Mouse (Mus musculus) lung, postnatal 0 days (tissue): Measurements from ENCODE around the gene Gm36079. TPM values are rescaled to one million over a fixed set of nuclear protein-coding genes. Genes with fewer than 3 reads are reported as not detected.
"Not testable (repeated sequence)": the region's sequence is repeated elsewhere in the genome, so short reads cannot be mapped to it uniquely, and the experiment has no call there.

Source experiments
- ATAC-seq: fragments of 200-750 bp; cut with Nextera tagmentation; 2 replicates; pipeline ENCODE4 v1.8.0; 2017; ENCODE audit warnings: moderate library complexity
- DNase-seq: peaks from one replicate; pipeline ENCODE4 v3.0.0-alpha.2; 2016; ENCODE audit warnings: low spot score
- H3K27ac ChIP-seq: fragments of 300-500 bp; sonication (generic); 2 replicates; pipeline ENCODE4 v1.5.1; 2014; ENCODE audit warnings: antibody characterized with exemption, mild to moderate bottlenecking, low read length, mixed read lengths
- H3K27me3 ChIP-seq: fragments of 300-500 bp; sonication (generic); replicated peaks from 2 replicates; pipeline ENCODE4 v1.6.1; 2014; ENCODE audit warnings: low read length, mixed read lengths; ENCODE audit not compliant: insufficient read depth
- H3K36me3 ChIP-seq: fragments of 300-500 bp; sonication (generic); 2 replicates; pipeline ENCODE4 v1.6.1; 2014; ENCODE audit warnings: low read length, mixed read lengths; ENCODE audit not compliant: insufficient read depth
- H3K4me1 ChIP-seq: fragments of 300-500 bp; sonication (generic); 2 replicates; pipeline ENCODE4 v1.6.1; 2014; ENCODE audit warnings: antibody characterized with exemption, low read depth, low read length, mixed read lengths; ENCODE audit not compliant: insufficient read depth
- H3K4me2 ChIP-seq: fragments of 300-500 bp; sonication (generic); replicated peaks from 2 replicates; pipeline ENCODE4 v1.6.1; 2014; ENCODE audit warnings: low read depth, mild to moderate bottlenecking, low read length, moderate library complexity, mixed read lengths
- H3K4me3 ChIP-seq: fragments of 300-500 bp; sonication (generic); 2 replicates; pipeline ENCODE4 v1.5.1; 2014; ENCODE audit warnings: low read depth, low read length
- H3K9ac ChIP-seq: fragments of 300-500 bp; sonication (generic); replicated peaks from 2 replicates; pipeline ENCODE4 v1.6.1; 2014; ENCODE audit warnings: low read depth, mild to moderate bottlenecking
- H3K9me3 ChIP-seq: fragments of 300-500 bp; sonication (generic); 2 replicates; pipeline ENCODE4 v1.6.1; 2016; ENCODE audit warnings: low read length, mixed read lengths
- WGBS: fragments of 180-500 bp; shearing (Covaris S2); extraction: QIAGEN DNeasy Blood & Tissue Kit; methylation state at CpG from one replicate; pipeline ENCODE4 v1.1.7; 2014; 5-methylcytosine and 5-hydroxymethylcytosine counted together
- polyA plus RNA-seq: library from polyadenylated mRNA; unstranded; fragments of >200 nt; fragmentation: Nextera tagmentation; extraction: Ambion mirVana; gene quantifications from 2 replicates; pipeline ENCODE4 v1.2.1, GENCODE M21; 2015

Gm36079 gene
- not detected in 2 replicates for polyA plus RNA-seq

DNA sequence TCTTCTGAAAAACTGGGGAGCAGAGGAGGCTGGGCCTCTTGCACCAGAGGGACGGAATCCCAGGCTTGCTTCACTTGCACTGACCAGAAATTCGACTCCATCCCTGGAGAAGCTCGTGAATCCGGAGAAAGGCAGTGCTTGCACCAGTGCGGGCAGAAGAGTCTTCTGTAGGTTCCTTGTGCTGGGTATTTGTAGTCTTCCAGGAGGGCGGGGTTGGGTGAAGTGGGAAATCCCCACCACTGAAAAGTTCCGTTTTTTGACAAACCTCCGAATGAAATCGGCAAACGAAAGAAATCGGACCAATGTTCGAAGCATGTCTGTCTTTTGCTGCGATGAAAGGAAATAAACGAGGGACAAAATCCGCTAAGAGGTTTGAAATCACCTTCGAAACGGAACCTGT lies at the start of gene Gm36079:
Gm36079 (minus strand) TSS at position 101 of the 400 bp plus-strand sequence.
- ATAC-seq, H3K4me2 ChIP-seq, H3K9ac ChIP-seq, H3K36me3 ChIP-seq, H3K27ac ChIP-seq, H3K4me1 ChIP-seq, DNase-seq, H3K4me3 ChIP-seq, H3K27me3 ChIP-seq, H3K9me3 ChIP-seq: not testable (repeated sequence)
- no CpG with 5 or more reads among the region's 17 CpGs for WGBS

DNA sequence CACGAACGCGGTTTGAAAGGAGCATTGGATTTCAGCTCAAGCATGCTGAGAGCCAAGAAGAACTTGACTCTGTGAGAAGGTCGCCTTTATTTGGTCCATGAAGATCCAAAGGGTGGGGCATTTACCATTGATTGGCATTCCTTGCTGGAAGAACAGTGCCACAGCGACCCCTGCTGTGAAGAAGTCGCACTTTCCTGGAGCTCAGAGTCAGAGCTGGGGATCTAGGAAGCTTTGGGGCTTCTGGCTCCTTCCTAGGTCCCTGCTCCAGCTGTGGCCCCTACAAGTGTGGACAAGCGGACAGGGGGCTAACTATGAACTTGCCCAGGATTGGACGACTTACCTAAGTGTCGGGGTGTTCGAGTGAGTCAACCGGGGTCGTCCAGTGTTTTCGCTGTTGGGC lies 44.1 kb upstream of the Gm36079 start:
- not testable (repeated sequence) for H3K27me3 ChIP-seq, H3K9me3 ChIP-seq, DNase-seq, H3K9ac ChIP-seq, H3K27ac ChIP-seq, H3K4me3 ChIP-seq, H3K4me2 ChIP-seq, H3K36me3 ChIP-seq, ATAC-seq, H3K4me1 ChIP-seq
- WGBS, result no CpG with 5 or more reads among the region's 13 CpGs

DNA sequence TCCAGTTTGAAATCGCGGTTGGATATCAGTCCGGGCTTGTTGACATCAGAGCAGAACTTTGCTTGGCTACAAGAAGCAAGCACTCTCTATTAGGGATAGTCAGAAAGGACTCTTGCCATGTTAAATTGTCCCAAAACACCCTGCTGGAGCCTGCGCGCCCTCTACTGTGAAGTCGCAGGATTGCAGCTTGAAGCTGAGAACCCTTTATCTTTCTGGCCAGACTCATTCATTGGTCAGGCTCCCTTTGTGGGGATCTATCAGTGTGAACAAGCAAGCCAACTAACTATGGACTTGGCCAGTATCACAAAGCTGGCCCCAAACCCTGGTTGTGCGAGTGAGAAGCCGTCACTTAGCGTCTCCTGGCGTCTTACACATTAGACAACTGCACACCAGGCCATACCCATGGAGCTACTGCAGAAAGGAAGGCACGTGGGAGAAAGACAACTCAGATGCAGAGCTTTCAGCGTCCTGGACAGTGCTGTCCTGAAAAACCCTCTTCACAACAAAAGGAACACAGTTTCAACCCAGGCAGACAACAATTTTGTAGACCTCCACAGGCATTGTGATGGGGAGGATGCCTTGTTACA lies 43.3 kb upstream of the Gm36079 start:
- not testable (repeated sequence) for H3K27ac ChIP-seq, H3K9ac ChIP-seq, H3K27me3 ChIP-seq, H3K9me3 ChIP-seq, H3K36me3 ChIP-seq, H3K4me1 ChIP-seq, DNase-seq, H3K4me2 ChIP-seq, H3K4me3 ChIP-seq, ATAC-seq
- no CpG with 5 or more reads among the region's 12 CpGs for WGBS

DNA sequence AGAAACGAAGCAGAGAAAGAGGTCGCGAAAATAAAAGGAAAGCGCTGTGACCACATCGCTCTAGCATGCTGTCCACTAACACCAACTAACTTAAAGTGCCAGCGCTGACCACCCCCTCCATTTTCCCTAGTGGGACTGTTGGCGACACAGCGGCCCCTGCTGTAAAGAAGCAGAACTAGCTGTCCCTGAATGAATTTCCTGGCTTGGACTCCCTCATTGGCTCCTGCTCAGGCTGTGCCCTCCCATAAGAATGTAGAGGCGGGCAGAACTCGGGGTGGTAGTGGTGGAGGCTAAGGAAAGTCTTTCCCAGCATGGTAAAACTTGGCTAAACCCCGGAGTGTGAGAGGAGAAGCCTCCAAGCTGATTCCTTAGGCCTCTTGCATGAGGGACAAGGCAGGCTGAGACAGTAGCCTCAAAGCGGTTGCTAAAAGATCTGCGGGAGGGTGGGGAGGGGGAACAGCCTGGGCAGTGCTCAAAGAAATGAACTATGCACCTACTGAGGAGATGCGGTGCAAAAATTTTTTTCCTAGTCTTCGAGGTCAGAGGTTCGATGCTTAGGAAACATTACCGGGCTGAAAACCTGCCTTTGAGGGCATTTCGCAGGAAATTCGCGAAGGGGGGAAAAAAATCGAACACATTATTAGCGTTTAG lies 36.8 kb upstream of the Gm36079 start:
- H3K27ac ChIP-seq, DNase-seq, H3K4me2 ChIP-seq, H3K27me3 ChIP-seq, H3K9me3 ChIP-seq, H3K9ac ChIP-seq, H3K4me1 ChIP-seq, H3K4me3 ChIP-seq, H3K36me3 ChIP-seq: not testable (repeated sequence)
- peak; percentile 17; the same call in 1 of the 2 replicates for ATAC-seq
- WGBS, result no CpG with 5 or more reads among the region's 22 CpGs

DNA sequence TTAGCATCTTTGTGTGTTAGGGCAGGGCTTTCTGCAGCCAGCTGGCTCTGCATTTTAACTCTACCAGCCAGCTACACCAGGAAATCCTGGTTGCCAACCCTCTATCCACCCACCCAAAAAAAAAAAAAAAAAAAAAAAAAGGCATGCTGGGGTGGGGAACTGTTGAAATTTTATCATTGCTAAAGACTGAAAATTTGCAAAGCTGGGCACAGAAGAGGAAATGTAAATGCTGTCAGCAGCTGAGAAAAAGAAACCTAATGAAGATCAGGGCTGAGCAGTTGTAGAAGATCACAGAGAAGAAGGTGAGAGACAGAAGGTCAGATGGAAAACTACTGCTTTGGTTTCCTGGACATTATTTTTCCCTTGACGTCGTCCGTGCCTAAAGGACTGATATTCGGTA lies 36.1 kb upstream of the Gm36079 start:
- H3K9me3 ChIP-seq, H3K27me3 ChIP-seq, H3K4me2 ChIP-seq, H3K9ac ChIP-seq, H3K27ac ChIP-seq, DNase-seq, H3K4me3 ChIP-seq, ATAC-seq, H3K4me1 ChIP-seq, H3K36me3 ChIP-seq: not testable (repeated sequence)
- no CpG with 5 or more reads among the region's 4 CpGs for WGBS

DNA sequence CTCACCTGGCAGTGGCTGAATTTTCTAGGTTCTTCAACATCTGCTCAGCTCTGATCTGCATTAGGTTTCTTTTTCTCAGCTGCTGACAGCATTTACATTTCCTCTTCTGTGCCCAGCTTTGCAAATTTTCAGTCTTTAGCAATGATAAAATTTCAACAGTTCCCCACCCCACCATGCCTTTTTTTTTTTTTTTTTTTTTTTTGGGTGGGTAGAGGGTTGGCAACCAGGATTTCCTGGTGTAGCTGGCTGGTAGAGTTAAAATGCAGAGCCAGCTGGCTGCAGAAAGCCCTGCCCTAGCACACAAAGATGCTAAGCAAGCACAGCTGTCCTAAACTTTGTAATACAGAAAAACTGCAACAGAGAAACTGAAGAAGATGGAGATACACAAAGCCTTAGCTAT lies 25.3 kb upstream of the Gm36079 start, which contains the start of gene Gm21188:
Gm21188 (minus strand) TSS at position 110 of the 400 bp plus-strand sequence.
- ATAC-seq, H3K9me3 ChIP-seq: not testable (repeated sequence)

DNA sequence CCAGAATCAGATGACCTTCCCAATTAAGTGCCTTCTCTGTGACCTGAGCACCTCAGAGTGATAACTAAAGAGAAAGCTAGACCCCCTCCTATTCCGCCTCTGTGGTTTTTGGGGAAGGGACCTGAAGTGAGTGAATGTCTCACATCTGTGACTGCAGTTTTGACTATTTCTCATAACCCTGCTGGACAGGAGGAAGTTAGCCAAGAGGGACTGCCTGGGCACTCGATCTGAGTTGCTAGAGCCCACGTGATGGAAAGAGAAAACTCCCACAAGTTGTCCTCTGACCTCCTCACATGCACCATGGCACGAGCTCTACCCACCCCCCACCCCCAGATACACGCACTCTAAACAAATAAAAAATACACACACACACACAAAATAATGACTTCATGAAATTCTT lies 21.8 kb upstream of the Gm36079 start:
- not testable (repeated sequence) for H3K27ac ChIP-seq, H3K9ac ChIP-seq, H3K4me2 ChIP-seq, H3K27me3 ChIP-seq, H3K36me3 ChIP-seq, H3K4me3 ChIP-seq, ATAC-seq, H3K4me1 ChIP-seq, H3K9me3 ChIP-seq, DNase-seq
- WGBS, result no CpG with 5 or more reads among the region's 5 CpGs

More for the DNA sequence above, 25.3 kb upstream of the Gm36079 start, which contains the start of gene Gm21188:
- DNase-seq, H3K4me1 ChIP-seq, H3K27ac ChIP-seq, H3K36me3 ChIP-seq, H3K9ac ChIP-seq, H3K4me2 ChIP-seq, H3K27me3 ChIP-seq, H3K4me3 ChIP-seq: not testable (repeated sequence)

- not testable (repeated sequence) for H3K36me3 ChIP-seq, H3K9me3 ChIP-seq, DNase-seq, H3K27me3 ChIP-seq, H3K9ac ChIP-seq, H3K4me1 ChIP-seq, H3K27ac ChIP-seq, H3K4me3 ChIP-seq, H3K4me2 ChIP-seq
- WGBS, result no CpG with 5 or more reads among the region's 2 CpGs
- peak; percentile 43; the same call in 1 of the 2 replicates for ATAC-seq
These were observed 21.4 kb upstream of the Gm36079 start for GRCm38 (mm10) chr13:120048186-120048585.

GRCm38 (mm10) chr13:120046422-120047209 lies 19.8 kb upstream of the Gm36079 start:
- not testable (repeated sequence) for H3K9ac ChIP-seq, H3K27ac ChIP-seq, H3K36me3 ChIP-seq, H3K4me2 ChIP-seq, H3K4me1 ChIP-seq, DNase-seq, H3K27me3 ChIP-seq, ATAC-seq, H3K9me3 ChIP-seq, H3K4me3 ChIP-seq
- 2% methylated on average over 15 of the region's 40 CpGs for WGBS
